Mouse (Mus musculus): ENCODE measurements around the gene Sipa1l1.

The Sipa1l1 gene

DNA sequence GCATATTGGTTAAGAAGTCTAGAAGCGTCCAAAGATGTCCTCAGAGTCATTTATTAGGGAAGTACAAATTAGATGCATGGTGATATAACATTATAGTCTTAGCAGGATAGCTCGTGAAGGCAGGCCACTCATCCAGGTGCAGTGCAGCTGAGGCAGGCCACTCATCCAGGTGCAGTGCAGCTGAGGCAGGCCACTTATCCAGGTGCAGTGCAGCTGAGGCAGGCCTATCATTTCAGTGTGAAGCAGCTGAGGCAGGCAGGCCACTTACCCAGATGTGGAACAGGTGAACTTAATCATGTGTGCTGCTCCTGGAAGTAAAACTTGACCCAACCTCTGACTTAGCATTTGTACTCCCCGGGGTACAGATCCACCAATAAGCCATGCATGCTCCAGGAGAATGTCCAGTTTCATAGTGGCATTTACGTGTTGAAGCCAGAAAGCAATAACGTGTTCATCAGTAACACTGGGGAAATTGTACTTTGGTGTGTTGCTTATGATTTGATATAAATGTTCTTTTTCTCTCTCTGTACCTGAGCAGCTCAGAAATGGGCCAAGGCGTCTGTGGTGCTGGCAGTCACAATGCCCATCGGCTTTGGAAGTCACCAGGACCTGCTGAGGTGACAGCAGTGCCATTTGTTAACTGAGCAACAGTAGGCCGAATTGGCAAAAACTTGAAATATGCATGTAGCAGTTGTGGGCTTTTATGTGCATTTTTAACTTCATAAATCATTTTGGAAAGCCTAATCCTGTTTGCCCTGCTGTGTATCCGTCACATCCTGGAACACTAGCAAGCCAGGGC, 129.7 kb downstream of the Sipa1l1 start:
- no peak for DNase-seq

DNA sequence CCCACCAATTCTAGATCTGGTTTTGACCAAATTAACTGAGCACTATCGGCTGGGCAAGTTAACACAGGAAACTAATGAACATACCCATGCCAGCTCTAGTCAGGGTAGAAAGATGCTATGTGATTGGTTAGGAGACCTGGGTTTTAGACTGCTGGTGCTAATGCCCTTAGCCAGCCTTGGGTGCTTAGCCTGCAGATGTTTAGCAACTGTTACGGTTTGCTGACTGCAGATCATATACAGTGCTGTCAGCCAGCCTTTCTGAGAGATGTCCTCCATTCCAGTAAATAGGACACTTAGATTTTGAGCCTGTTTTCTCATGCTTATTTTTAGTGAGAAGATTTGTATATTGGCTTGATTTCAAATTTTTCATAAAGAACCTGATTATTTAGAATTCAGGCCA, 135.0 kb downstream of the Sipa1l1 start:
- peak; percentile 5 for DNase-seq

DNA sequence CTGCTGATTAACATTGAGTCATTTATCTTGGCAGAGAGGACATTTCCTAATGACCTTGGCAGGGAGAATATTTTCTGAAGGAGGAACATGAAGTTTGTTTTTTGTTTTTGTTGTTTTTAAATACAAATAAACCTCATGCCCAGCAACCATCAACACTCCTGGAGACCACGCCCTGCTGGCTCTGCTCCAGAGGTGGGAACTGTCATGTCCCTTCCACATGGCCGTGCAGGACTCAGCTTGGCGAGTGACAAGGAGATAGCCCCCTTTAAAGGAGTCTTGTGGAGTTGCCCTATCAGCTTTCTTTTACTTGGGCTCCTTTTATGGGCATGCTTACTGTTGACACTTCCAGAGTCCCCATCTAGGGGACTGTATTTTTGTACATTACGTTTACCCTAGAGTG, 136.9 kb downstream of the Sipa1l1 start:
- no peak for DNase-seq

DNA sequence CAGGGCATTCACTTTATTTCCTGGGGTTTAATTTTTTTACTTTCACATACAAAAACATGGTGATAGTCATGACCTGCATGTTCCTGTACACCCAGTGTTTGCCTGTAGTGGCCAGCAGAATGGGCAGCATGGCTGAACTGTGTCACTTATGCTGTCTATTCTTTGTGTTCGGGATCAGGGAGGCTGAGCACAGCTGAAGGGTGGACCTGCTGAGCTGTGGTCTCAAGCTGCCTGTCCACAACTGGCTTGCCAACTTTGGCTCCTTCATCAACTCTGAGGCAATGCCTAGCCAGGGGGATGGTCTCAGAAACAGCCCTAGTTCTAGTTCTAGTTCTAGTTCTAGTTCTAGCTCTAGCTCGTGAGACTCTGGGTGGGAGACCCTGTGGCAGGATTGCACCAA, 142.5 kb downstream of the Sipa1l1 start:
- no peak for DNase-seq

DNA sequence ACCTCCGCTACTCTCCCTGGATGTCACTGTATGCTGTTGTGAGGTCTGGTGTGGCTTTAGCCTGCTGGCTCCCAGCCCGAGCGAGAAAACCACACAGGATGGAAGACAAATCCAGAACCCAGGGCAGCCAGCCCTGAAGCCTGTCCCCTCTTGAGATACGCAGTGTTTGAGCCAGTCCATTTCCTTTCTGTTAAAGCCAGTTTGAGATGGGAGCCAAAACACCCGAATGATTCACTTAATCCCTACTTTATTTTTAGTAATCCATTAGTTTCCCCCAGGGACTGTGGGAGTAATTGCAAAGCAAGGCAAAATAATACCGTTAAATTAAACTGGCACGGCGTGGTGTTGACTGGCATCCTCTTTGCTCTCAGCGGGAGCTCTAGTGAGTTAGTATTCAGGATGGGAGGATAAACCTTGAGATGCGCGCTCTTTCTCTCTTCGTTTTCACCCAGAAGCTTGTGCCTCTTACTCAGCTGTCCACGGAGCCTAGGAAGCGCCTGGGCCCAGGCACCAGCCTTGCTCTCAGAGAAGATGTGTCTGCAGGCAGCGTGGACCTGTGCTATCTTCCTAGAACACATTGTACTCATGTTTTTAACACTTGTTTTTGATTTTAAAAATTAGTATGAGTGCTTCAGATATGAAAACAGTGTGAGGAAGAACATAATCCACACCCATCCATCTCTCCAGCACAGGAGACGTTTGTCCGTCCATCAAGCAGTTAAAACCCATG, 143.1 kb downstream of the Sipa1l1 start:
- DNase-seq: no peak

DNA sequence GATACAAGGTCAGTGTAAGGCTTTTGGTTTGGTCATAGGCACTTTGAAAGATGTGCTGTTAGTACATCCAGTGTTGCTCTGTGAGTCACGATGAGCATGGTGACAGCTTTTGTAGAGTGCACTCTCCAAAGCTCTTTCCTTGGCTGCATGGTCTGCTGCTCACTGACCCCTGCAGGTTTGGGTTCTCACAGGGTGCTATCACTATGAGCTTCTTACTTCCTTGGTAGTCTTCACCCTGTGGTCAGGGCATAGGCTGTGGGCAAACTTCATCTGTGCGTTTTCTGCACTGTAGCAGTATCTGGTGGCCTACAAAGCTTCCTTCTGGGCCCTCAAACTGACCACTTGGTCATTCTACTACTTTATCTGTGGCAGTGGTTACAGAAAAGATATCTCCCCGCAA, 144.0 kb downstream of the Sipa1l1 start:
- DNase-seq: no peak

DNA sequence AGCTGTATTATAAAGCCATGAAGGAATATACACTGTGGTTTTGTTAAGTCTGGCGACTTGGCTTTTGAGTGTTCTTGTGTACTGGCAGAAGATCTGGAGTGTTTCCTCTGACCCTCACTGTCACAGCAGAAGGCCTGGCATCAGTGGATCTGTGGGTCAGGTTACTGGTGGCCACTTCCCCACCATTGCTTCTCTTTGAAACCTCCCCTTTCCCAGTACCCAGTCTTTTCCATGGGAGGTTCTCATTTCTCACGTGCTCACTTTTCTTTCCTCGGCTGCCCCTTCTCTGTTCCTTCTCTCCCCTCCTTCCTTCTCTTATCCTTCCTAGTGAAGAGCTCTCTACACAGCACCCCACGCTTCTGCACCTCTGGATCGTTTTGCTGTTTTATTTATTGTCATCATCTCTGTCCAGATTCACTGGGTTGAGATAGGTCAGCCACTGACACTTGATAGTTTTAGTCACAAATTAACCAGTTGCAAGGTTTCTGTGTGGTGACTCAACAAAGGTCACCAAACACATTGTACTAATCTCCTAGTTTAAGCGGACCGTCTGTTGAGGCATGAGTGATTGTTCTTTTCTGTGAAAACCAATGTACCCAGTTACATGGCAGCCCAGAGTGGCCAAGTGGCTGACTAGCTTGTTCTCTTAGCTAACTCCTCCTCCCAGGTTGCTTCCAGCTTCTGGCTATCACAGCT, 150.5 kb downstream of the Sipa1l1 start:
- DNase-seq: no peak

DNA sequence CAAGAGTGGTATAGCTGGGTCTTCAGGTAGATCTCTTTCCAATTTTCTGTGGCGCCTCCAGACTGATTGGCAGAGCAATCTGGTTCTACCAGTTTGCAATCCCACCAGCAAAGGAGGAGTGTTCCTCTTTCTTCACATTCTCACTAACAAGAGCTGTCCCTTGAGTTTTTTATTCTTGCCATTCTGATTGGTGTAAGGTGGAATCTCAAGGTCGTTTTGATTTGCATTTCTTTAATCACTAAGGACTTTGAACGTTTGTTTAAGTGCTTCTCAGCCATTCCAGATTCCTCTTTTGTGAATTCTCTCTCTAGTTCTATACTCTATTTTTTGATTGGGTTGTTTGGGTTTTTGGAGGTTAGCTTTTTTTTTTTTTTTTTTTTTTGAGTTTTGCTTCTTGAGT, 151.1 kb downstream of the Sipa1l1 start:
- no peak for DNase-seq

DNA sequence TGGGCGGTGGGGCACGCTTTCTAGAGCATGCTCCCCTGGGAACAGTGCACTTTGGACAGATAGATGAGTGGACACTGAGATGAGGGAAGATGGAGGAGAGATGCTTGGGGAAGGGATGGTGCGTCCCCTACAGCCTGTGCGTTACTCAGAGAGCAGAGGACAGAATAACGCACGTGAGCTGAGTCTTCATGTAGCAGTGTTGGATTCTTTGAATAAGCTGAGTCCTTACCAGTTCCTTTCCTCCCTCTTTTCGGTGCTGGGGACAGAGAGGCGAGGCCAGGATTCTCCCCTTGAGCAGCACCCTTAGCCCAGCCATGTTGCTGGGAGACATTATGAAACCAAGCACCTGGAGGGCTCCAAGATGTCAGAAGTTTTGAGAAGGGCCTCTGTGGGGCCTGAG, 152.3 kb downstream of the Sipa1l1 start:
- no peak for DNase-seq

DNA sequence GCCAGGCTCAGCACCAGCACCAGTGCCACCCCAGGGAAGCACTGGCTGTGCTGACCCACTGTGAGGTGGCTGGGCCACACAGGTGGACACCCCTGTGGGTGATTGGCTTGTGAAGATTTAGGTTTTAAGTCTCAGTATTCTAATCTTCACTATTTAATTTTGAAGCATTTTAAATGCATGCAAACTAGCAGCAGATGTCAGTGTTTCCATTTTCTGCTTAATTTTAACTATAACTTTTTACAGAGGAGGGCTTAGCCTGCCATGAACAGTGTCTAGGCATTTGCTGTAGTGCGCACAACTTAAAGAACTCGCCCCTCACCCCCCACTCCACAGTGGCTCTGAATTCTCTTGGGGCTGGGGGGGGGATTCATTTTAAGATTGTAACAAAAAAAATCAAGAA, 152.7 kb downstream of the Sipa1l1 start:
- no peak for DNase-seq

DNA sequence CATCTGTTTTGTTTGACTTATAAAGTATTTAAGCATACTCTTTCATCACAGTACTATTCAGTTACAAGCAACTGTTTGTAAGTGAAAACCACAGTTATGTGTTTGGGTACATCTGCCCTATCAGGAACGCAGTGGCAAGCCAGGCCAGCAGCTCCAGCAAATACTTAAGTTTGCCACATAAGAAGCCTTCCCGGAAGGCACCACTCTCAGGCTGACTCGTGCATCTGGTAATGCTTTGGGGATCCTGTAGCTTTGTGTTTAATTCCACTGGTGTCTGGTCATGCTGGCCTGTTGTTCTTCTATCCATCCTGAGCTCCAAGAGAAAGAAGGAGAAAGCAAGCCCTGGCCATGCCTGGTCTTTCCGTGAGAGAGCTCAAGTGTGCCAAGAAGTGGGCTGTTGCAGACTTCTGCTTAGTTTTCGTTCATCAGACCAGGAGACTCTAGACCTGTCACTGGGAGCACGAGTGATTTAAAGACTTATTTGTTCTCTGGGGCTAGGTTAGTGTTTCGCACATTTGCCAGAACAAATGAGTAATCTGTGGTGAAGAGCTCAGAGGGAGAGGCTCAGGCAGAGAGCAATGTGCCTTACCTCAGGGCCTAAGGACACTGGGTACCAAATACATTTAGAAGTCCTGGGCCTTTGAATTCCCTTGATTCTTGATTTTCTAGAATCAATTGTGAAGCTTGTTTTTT, 153.8 kb downstream of the Sipa1l1 start:
- no peak for DNase-seq

DNA sequence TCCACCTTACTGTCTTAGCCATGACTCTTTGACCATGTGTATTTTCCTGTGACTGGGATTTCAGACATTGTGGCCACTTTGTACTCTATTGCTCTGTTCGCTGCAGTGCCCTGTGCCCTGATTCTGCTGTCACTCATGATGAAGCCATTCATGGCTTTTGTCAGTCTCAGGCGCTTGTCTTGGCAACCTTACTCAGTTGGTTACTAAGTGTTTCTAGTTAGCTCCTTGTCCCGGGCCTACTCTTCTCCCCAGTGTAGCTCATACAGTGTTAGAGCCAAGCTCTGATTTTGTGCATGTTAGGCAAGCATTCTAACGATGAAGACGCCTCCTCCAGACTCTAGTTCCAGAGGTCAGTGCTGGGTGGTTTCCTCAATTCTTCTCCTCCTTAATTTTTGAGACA, 155.5 kb downstream of the Sipa1l1 start:
- no peak for DNase-seq

DNA sequence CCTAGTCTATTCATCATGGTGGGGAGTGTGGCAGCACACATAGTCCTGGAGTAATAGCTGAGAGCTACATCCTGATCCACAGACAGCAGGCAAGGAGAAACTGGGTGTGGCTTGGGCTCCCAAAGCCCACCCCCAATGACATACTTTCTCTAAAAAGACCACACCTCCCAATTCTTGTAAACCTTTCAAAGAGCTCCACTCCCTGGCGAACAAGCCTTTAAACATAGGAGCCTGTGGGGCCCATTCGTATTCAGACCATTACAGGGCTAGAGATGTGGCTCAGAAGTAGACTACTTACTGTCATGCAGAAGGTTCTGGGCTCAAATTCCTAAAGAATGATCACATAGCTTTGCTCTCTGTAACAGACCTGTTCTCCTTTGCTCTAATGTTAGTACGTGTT, 156.4 kb downstream of the Sipa1l1 start:
- DNase-seq: no peak

DNA sequence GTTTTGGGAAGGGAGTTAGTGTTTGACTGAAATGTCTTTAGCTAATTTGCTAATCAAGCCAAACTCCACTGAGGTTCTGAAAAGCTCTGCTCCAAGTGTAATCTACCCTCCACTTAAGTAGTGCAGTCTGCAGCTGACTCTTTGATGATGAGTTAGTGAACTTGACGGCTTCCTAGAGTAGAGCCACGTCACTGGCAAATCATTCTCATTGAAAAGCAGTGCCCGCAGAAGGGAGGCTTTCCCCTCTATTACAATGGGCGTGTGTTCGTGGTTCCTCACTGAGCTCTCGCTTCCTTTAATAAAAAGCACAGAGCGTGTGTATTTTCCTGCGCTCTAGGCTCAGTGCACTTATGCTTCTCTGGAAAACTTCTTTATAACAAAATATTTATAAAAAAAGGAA, 157.3 kb downstream of the Sipa1l1 start:
- no peak for DNase-seq

DNA sequence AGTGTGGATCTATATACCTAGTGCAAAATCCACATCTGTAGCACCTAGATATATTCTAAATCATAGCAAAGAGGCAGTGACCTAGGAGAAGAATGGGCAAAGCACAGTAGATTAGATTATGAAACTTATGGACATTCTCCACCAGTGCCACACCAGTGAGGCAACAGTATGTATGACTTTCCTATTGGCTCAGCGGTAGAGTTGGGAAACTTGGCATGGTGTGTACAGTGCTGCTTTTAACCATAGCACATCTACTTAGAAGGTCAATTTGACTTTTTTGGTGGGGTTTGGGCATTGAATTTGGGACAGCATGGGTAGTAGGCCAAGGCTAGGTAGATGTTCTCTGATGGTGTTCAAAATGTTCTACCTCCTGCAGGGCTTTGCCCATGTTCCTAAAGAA, 159.0 kb downstream of the Sipa1l1 start:
- DNase-seq: no peak

DNA sequence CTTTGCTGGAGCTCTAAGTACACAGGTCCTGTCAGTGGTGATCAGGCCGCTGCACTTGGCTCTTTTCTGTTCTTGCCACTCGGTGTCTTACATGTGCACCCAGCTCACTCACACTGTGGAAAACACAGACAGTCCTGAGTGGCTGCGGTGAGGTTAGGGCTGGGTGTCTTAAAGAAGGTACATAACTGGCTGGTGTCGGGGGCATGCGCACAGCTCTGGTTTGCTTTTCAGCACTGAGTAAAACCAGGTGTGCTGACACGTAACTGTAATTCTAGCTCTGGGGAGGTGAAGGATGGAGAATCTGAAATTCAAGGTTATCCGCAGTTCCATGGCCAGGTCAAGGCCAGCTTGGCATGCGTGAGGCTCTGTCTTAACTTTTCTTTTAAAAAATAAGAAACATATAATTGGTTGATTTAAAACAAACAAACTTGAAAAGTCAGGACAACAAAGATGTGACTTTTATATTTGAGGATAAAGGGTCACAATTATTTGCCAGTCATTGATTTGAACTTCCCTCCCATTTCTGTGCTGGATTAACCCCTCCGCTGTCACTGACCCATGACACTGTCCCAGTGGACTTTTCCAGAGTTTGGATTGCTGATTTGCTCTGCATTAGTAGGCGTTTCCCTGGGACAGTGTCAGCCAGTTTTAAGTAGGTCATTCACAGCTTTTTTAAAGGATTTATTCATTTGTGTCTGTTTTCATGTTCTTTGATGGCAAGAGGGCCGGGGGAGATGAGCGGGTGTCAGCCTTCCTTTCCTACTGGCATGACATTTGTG, 163.9 kb downstream of the Sipa1l1 start:
- DNase-seq: no peak

DNA sequence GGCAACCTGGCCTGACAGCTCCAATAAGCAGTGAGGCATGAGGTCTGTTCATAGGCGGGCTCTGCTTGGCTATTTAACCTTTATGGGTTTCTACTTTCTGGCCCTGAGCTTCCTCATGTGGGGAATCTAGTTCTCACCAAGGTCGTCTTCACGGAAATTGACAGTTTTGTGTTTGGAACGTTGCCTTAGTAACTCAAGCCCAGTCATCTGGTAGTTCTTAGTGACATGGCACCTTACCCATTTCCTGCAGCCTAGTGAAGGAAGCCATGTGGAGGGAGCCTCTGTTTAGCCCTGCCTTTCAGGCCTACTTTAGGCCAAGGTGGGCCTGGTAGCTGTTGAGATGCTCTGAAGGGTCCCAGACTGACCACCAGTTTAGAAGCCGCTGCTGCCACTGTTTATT, 164.9 kb downstream of the Sipa1l1 start:
- DNase-seq: no peak

DNA sequence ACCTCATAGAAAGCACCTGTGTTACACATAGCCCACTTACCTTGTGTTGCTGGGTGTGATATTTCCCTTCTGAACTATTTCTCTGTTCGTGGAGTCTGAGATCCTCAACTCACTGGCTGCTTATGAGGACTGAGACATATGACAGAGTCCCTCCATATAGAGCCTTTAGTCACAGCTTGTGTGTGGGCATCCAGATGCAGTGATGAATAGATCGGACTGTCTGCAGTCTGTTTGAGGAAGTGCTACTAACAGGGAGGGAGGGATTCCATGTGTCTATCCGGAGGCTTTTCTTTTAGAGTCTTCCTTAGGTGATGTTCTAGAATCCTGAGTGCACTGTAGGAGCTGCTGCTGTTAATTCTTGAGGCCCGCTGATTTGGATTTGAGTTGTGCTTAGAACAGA, 165.4 kb downstream of the Sipa1l1 start:
- DNase-seq: no peak

DNA sequence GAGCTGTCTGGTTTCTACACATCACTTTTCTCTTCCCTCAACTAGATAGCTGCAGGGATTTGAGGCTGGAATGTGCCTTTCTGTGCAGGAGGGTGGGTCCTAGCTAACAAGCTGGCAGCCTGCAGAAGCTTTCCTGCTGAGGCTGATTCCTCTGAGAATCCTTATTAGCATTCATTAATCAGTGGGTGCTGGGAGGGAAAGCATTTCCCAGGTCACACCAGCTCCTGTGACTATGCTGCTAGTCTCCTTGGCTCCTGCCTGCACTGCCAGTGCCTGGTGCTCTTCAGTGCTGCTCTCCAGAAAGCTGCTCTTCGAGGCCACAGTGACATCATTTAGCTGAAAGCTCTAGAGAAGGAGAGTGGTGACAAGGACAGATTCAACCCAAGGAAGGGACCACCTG, 166.0 kb downstream of the Sipa1l1 start:
- DNase-seq: no peak

DNA sequence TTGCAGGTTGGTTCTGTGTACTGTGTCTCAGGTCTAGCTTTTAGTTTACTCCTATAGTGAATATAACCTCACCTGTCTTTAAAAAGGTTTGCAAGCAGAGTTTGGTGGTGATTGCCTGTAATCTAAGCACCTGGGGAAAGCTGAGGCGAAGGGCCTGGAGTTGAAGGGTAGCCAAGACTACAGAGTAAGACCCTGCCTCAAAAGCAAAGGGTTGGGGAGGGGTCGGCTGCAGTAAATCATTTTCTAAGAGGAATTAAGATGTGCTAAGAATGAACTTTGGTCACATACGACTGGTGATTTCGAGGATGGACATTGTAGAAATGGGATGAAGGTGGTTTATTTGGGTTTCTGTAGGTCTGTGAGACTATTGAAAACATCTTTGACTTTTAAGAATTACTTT, 169.4 kb downstream of the Sipa1l1 start:
- no peak for DNase-seq

DNA sequence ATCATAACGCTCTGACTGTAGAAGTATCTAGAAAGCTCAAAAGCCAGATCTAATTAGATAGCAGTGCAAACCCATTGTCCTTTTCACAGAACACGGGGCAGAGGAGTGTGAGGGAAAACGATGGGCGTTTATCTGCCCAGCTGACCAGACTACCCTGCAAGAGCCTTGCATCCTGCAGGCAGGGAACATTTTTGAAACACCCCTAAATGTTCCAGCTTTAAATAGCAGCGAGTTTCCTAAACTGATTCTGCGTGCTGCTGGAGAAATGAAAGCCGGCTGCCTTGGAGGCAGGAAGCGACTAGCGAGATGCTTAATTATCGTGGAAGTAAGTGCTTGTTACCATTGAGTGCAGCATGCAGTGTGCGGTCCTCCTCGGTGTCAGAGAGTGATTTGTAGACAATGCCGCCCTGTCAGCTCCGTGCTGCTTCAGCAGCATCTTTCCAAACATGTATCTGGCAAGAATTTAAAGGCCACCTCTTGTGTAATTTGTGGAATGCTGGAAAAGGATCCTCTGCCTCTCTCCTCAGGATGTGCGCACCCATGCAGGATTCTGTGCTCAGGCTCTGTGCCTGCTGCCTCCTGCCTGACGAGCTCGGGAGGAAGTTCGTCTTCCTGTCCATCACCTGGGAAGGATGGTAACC, 170.2 kb downstream of the Sipa1l1 start:
- DNase-seq: no peak
